Mouse (Mus musculus) myocyte (in vitro differentiated cells): ENCODE results near the gene Hfe. TPM values are rescaled to one million over a fixed set of nuclear protein-coding genes. Genes with fewer than 3 reads are reported as not detected.

ENCODE experiments used
- H3K27me3 ChIP-seq: one replicate; pipeline ENCODE4 v1.6.1; 2011; ENCODE audit not compliant: control insufficient read depth, insufficient read depth, insufficient read length
- H3K36me3 ChIP-seq: one replicate; pipeline ENCODE4 v1.6.1; 2011; ENCODE audit not compliant: control insufficient read depth, insufficient read depth
- H3K4me2 ChIP-seq: one replicate; pipeline ENCODE4 v1.6.1; 2011; ENCODE audit warnings: low read depth, control low read depth
- H3K4me3 ChIP-seq: one replicate; pipeline ENCODE4 v1.5.1; 2011; ENCODE audit warnings: mild to moderate bottlenecking, control low read depth, moderate library complexity
- H3K79me2 ChIP-seq: one replicate; pipeline ENCODE4 v1.6.1; 2011; ENCODE audit not compliant: control insufficient read depth, insufficient read depth
- H3ac ChIP-seq: one replicate; pipeline ENCODE4 v1.6.1; 2011; ENCODE audit not compliant: control insufficient read depth, insufficient read length
- CEBPB ChIP-seq: IDR thresholded peaks from 2 replicates; pipeline ENCODE4 v1.6.1; 2011; ENCODE audit warnings: mild to moderate bottlenecking, moderate library complexity; ENCODE audit not compliant: poor library complexity, insufficient read depth, severe bottlenecking
- E2F4 ChIP-seq: IDR thresholded peaks from one replicate; pipeline ENCODE4 v1.6.1; 2011; ENCODE audit warnings: mild to moderate bottlenecking, control low read depth, moderate library complexity; ENCODE audit not compliant: insufficient read depth
- MAX ChIP-seq: IDR thresholded peaks from one replicate; pipeline ENCODE4 v1.6.1; 2011; ENCODE audit warnings: low read depth, mild to moderate bottlenecking, control low read depth
- MYOD1 ChIP-seq, 3 experiments: IDR thresholded peaks; one replicate each; pipeline ENCODE4 v1.6.1; 2011; ENCODE audit warnings: control low read depth in 2 of 3, low read depth in 2 of 3, mild to moderate bottlenecking in 2 of 3, moderate library complexity in 1 of 3; ENCODE audit not compliant: insufficient read length in 2 of 3, control insufficient read depth in 1 of 3
- MYOG ChIP-seq, 3 experiments: IDR thresholded peaks; one replicate each; pipeline ENCODE4 v1.6.1; 2011; ENCODE audit warnings: control low read depth in 2 of 3, low read depth in 2 of 3, mild to moderate bottlenecking in 2 of 3; ENCODE audit not compliant: insufficient read length in 2 of 3, control insufficient read depth in 1 of 3, insufficient read depth in 1 of 3
- POLR2A ChIP-seq: IDR thresholded peaks from one replicate; pipeline ENCODE4 v1.6.1; 2011; ENCODE audit warnings: low read depth, mild to moderate bottlenecking, control low read depth, moderate library complexity; ENCODE audit not compliant: insufficient read length
- POLR2AphosphoS2 ChIP-seq: IDR thresholded peaks from one replicate; pipeline ENCODE4 v1.6.1; 2011; ENCODE audit warnings: low read depth, control low read depth; ENCODE audit not compliant: insufficient read length
- REST ChIP-seq: IDR thresholded peaks from one replicate; pipeline ENCODE4 v1.6.1; 2011; ENCODE audit warnings: mild to moderate bottlenecking, control low read depth, moderate library complexity; ENCODE audit not compliant: insufficient read depth, insufficient read length
- SRF ChIP-seq: IDR thresholded peaks from one replicate; pipeline ENCODE4 v1.6.1; 2011; ENCODE audit warnings: low read depth; ENCODE audit not compliant: control insufficient read depth, insufficient read length
- TCF12 ChIP-seq: IDR thresholded peaks from one replicate; pipeline ENCODE4 v1.6.1; 2011; ENCODE audit warnings: mild to moderate bottlenecking, control low read depth; ENCODE audit not compliant: poor library complexity, insufficient read depth, severe bottlenecking
- TCF3 ChIP-seq: IDR thresholded peaks from one replicate; pipeline ENCODE4 v1.6.1; 2011; ENCODE audit warnings: low read depth, control low read depth; ENCODE audit not compliant: insufficient read length
- USF1 ChIP-seq: IDR thresholded peaks from one replicate; pipeline ENCODE4 v1.6.1; 2011; ENCODE audit warnings: low read depth, mild to moderate bottlenecking, control low read depth, moderate library complexity
- polyA plus RNA-seq: library from polyadenylated mRNA; unstranded; fragments of >200 nt; fragmentation: generic; extraction: Trizol; gene quantifications from one replicate; pipeline ENCODE4 v1.2.1, GENCODE M21; 2012; ENCODE audit warnings: missing spikeins

Gene Hfe
- polyA plus RNA-seq, 1 experiment, result 5.1 TPM

DNA sequence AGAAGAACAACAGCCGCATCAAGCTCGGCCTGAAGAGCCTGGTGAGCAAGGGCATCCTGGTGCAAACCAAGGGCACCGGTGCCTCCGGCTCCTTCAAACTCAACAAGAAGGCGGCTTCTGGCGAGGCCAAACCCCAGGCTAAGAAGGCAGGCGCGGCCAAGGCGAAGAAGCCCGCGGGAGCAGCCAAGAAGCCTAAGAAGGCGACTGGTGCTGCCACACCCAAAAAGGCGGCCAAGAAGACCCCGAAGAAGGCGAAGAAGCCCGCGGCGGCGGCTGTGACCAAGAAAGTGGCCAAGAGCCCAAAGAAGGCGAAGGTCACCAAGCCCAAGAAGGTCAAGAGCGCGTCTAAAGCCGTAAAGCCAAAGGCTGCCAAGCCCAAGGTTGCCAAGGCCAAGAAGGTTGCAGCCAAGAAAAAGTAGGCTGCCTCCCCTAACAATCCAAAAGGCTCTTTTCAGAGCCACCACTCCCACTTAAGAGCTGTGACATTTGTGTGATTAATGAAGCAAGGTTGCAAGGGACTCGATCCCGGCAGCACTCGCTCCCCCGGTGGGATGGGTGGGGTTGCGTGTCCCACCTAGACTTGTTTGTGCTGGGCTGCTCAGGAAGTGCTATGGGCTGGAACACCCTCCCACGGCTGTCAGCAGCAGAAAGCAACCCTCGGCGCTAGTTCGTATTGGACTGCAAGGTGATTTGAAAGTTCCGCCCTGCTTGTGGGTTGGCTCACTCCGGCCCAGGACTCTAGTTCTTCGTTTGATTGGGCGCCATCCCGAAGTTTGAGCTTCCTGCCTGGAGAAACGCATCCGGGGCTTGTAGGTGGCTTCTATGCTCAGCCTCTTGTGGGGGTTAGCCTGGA lies 28.6 kb upstream of the Hfe start:
- no peaks in the 10 kb centered on the region for H3K27me3 ChIP-seq
- H3K79me2 ChIP-seq, result no peaks in the 10 kb centered on the region
- peak overlapping the region; percentile 85 for H3K4me2 ChIP-seq

DNA sequence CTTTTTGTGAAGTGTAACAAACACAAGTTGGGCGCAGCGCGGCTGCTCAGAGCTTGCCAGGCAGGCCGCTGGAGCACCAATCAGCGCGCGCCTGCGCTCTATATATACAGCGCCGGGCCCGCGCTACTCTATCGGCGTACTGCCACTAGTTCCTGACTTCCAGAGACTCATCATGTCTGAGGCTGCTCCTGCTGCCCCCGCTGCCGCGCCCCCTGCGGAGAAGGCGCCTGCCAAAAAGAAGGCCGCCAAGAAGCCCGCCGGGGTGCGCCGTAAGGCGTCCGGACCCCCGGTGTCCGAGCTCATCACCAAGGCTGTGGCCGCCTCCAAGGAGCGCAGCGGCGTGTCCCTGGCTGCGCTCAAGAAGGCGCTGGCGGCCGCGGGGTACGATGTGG lies 28.0 kb upstream of the Hfe start, which contains the start of gene Hist1h1c:
TSS of gene Hist1h1c (plus strand) at position 132 of the 392 bp plus-strand sequence.
- Histone ChIP-seq H3ac (no peak within 1 kb of the TSS), H3K27me3 (no peaks in the 10 kb centered on the region), H3K4me2 (peak within 1 kb of the TSS; percentile 85), H3K4me3 (peak within 1 kb of the TSS; percentile 47), H3K36me3 (no peaks in the 10 kb centered on the region), H3K79me2 (no peaks in the 10 kb centered on the region)
- TF ChIP-seq MYOD1 (IDR thresholded peaks at IDR 0.05; ENCODE audit: control insufficient read depth in 1 of 3, insufficient read length in 2 of 3, low read depth in 2 of 3) (no peak), POLR2A (peak; percentile 96), TCF12 (no peak), POLR2AphosphoS2 (peak; percentile 99)

More for the DNA sequence above, 28.6 kb upstream of the Hfe start:
- H3K36me3 ChIP-seq, result no peaks in the 10 kb centered on the region
- peak overlapping the region; percentile 47 for H3K4me3 ChIP-seq
- H3ac ChIP-seq, result no peak overlapping the region
- TF ChIP-seq CEBPB (no peak), MAX (no peak), REST (no peak), E2F4 (peak; percentile 95), POLR2AphosphoS2 (peak; percentile 97), MYOD1 (IDR thresholded peaks at IDR 0.05; ENCODE audit: control insufficient read depth in 1 of 3, insufficient read length in 2 of 3, low read depth in 2 of 3) (no peak), USF1 (no peak), POLR2A (peak; percentile 90)

DNA sequence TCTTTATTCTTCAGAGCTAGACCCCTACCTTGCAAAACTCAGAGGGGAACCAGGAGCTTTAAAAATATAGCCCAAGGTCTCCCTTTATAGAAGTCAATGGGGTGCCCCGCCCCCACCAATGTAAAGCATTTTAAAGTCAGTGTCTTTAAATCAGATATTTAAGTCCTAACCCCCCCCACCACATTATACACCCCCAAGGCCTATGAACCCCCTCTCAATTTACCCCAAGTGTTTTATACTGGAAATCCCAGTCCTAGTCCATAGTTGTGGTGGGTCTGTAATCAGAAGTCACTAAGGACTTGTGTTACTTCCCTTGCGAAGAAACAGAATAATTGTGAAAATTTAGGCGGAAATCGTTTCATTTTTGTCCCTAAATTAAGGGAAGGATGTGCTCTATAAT lies 27.4 kb upstream of the Hfe start:
- H3K4me2 ChIP-seq, result peak overlapping the region; percentile 69
- H3K79me2 ChIP-seq, result no peaks in the 10 kb centered on the region
- no peaks in the 10 kb centered on the region for H3K36me3 ChIP-seq
- no peaks in the 10 kb centered on the region for H3K27me3 ChIP-seq
- no peak overlapping the region for H3ac ChIP-seq
- peak overlapping the region; percentile 47 for H3K4me3 ChIP-seq
- TF ChIP-seq CEBPB (no peak), MYOD1 (IDR thresholded peaks at IDR 0.05; ENCODE audit: control insufficient read depth in 1 of 3, insufficient read length in 2 of 3, low read depth in 2 of 3) (no peak), MAX (no peak), POLR2A (no peak)

DNA sequence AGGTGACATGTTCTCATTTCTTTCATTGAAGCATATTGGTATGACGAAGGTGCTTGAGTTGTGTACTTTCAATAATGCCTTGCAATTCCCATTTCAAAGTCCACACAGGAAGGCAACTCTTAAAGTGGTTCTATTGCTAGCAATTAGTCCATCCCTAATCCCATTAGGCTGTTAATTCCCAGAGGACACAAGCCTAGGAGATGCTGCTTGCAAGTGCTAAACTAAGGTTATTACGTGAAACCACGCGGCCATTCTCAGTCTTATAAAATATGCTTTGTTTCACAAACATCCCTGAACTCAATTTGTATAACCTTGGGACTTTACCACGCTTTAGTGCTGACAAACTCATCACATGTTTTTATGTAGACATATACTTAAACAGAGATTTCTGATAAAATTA lies 26.4 kb upstream of the Hfe start:
- Histone ChIP-seq H3ac (no peak overlapping the region), H3K4me2 (no peak overlapping the region), H3K27me3 (no peaks in the 10 kb centered on the region), H3K79me2 (no peaks in the 10 kb centered on the region), H3K4me3 (no peak overlapping the region), H3K36me3 (no peaks in the 10 kb centered on the region)
- TF ChIP-seq USF1 (no peak), POLR2AphosphoS2 (no peak), TCF3 (no peak), CEBPB (no peak), TCF12 (no peak), POLR2A (no peak), MAX (no peak), REST (no peak), SRF (no peak), MYOG (IDR thresholded peaks at IDR 0.05; ENCODE audit: control insufficient read depth in 1 of 3, insufficient read depth in 1 of 3, insufficient read length in 2 of 3, low read depth in 2 of 3) (no peak), E2F4 (no peak), MYOD1 (IDR thresholded peaks at IDR 0.05; ENCODE audit: control insufficient read depth in 1 of 3, insufficient read length in 2 of 3, low read depth in 2 of 3) (no peak)

DNA sequence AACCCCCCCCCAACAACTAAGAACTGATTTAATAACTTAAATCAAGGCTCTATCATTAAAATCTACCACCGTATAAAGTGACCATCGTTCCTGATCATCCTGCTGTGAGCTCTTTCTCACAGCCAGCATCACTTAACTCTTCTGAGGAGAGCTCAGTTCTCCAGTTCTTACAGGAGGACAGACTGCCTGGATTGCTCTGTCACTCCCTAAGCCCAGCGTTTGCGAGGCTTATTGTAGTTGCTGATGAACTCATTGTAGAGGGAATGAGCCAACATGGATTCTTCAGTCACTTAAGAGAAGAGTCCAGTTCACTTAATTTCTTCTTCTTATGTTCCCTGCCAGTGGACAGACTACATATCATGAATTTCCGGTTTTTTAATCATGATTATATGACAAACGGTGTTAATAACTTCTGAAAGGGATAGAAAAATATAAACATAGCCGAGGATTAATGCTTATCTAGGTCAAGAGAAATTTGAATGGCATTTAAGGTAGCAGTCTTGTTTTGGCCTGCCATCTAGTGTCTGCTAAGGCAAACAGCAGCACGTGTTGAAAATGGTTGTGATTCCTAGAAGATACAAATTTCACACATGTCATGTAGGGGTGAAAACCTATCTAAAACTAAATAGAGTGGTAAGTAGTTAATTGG lies 21.6 kb upstream of the Hfe start:
- H3K4me3 ChIP-seq, result no peak overlapping the region
- H3K36me3 ChIP-seq, result no peaks in the 10 kb centered on the region
- H3K4me2 ChIP-seq, result no peak overlapping the region
- TF ChIP-seq MAX (no peak), POLR2AphosphoS2 (no peak), REST (no peak), SRF (no peak), MYOD1 (IDR thresholded peaks at IDR 0.05; ENCODE audit: control insufficient read depth in 1 of 3, insufficient read length in 2 of 3, low read depth in 2 of 3) (no peak), TCF3 (no peak), E2F4 (no peak), MYOG (IDR thresholded peaks at IDR 0.05; ENCODE audit: control insufficient read depth in 1 of 3, insufficient read depth in 1 of 3, insufficient read length in 2 of 3, low read depth in 2 of 3) (no peak), USF1 (no peak), TCF12 (no peak), POLR2A (no peak), CEBPB (no peak)
- no peaks in the 10 kb centered on the region for H3K27me3 ChIP-seq
- H3ac ChIP-seq, result no peak overlapping the region
- no peaks in the 10 kb centered on the region for H3K79me2 ChIP-seq
